Mouse (Mus musculus): Measurements from ENCODE around the gene Ryr2. TPM values are rescaled to one million over a fixed set of nuclear protein-coding genes. Genes with fewer than 3 reads are reported as not detected.

The Ryr2 gene
- polyA plus RNA-seq, 1 experiment from 2014 or later = 4.4 TPM

GRCm38 (mm10) chr13:12114816-12115215 is 8.1 kb upstream of the Ryr2 start:
- Histone ChIP-seq H3K4me1 (no peaks in the 10 kb centered on the region), H3K9ac (no peak overlapping the region), H3K4me2 (no peak overlapping the region), H3K27me3 (replicated peaks) (no peaks in the 10 kb centered on the region), H3K27ac (no peak overlapping the region), H3K4me3 (no peak overlapping the region), H3K36me3 (replicated peaks) (no peaks in the 10 kb centered on the region), H3K9me3 (no peaks in the 10 kb centered on the region)
- ATAC-seq (replicated peaks) = no peak
- WGBS = 65% methylated on average over 1 of the region's 1 CpGs

DNA sequence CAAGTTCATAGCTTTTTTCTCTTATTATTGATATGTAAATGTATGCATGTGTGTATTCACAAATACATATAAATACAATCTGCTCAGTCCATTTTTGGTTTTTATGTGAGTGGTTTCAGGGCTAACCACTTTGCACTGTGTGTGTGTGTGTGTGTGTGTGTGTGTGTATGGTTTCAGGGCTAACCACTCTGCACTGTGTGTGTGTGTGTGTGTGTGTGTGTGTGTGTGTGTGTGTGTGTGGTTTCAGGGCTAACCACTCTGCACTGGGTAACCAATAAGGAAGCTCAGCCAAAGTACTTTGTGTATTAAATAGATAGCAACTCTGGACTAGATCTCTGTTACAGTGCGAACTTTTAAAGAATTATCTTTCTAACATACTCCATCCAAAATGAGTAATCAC is 2.2 kb upstream of the Ryr2 start:
- H3K4me2 ChIP-seq = no peak overlapping the region
- no peaks in the 10 kb centered on the region for H3K9me3 ChIP-seq
- H3K27ac ChIP-seq = no peak overlapping the region
- H3K9ac ChIP-seq = no peak overlapping the region
- H3K36me3 ChIP-seq (replicated peaks) = no peaks in the 10 kb centered on the region
- ATAC-seq (replicated peaks) = no peak
- 88% methylated on average over 1 of the region's 1 CpGs for WGBS
- H3K4me1 ChIP-seq = peaks cover 16% of the 10 kb centered on the region
- no peak overlapping the region for H3K4me3 ChIP-seq
- H3K27me3 ChIP-seq (replicated peaks) = no peaks in the 10 kb centered on the region

- Histone ChIP-seq H3K4me2 (peak overlapping the region; percentile 72), H3K9ac (peak overlapping the region; percentile 64), H3K4me3 (peak overlapping the region; percentile 68), H3K36me3 (replicated peaks) (no peaks in the 10 kb centered on the region), H3K27me3 (replicated peaks) (no peaks in the 10 kb centered on the region), H3K4me1 (peaks cover 23% of the 10 kb centered on the region), H3K9me3 (no peaks in the 10 kb centered on the region), H3K27ac (peak overlapping the region; percentile 76)
- under 1% methylated on average over 67 of the region's 67 CpGs for WGBS
- ATAC-seq (replicated peaks) = peak; percentile 85
Measured at GRCm38 (mm10) chr13:12105830-12106628, 716 bp downstream of the Ryr2 start.

DNA sequence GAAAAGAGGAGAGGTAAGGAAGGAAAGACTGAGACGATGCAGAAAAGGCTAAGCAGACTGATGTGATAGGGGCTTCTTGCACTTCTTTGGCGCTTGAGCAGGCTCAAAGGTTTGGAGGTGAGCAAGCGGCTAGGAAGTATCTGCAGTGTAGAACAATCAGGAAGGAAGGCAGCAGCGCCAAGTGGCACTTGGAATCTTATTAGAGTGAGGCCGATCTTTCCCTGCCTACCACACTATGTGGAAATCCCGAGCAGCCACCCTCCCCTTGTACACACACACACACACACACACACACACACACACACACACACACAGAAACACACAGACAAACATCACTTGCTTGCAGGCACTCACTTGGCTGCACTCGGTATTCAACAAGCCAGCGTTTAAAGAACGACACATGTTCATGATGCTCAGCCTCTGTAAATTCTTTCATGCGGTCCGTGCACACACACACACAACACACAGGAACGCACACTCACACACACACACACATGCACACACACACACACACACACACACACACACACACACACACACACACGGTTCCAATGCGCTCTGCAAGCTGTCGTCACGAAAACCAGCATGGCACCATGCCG is 1.4 kb downstream of the Ryr2 start:
- peak overlapping the region; percentile 72 for H3K4me2 ChIP-seq
- H3K9me3 ChIP-seq = no peaks in the 10 kb centered on the region
- H3K36me3 ChIP-seq (replicated peaks) = no peaks in the 10 kb centered on the region
- no peaks in the 10 kb centered on the region for H3K27me3 ChIP-seq (replicated peaks)
- H3K9ac ChIP-seq = peak overlapping the region; percentile 64
- H3K4me1 ChIP-seq = peaks cover 23% of the 10 kb centered on the region
- peak overlapping the region; percentile 76 for H3K27ac ChIP-seq
- 3% methylated on average over 13 of the region's 17 CpGs for WGBS
- peak; percentile 12 for ATAC-seq (replicated peaks)
- H3K4me3 ChIP-seq = peak overlapping the region; percentile 68

- peaks cover 23% of the 10 kb centered on the region for H3K4me1 ChIP-seq
- ATAC-seq (replicated peaks) = no peak
- no peak overlapping the region for H3K27ac ChIP-seq
- H3K9me3 ChIP-seq = no peaks in the 10 kb centered on the region
- peak overlapping the region; percentile 68 for H3K4me3 ChIP-seq
- 44% methylated on average over 1 of the region's 1 CpGs for WGBS
- H3K27me3 ChIP-seq (replicated peaks) = no peaks in the 10 kb centered on the region
- peak overlapping the region; percentile 72 for H3K4me2 ChIP-seq
- H3K9ac ChIP-seq = no peak overlapping the region
- H3K36me3 ChIP-seq (replicated peaks) = no peaks in the 10 kb centered on the region
Measured at GRCm38 (mm10) chr13:12104318-12104717, 2.4 kb downstream of the Ryr2 start.

DNA sequence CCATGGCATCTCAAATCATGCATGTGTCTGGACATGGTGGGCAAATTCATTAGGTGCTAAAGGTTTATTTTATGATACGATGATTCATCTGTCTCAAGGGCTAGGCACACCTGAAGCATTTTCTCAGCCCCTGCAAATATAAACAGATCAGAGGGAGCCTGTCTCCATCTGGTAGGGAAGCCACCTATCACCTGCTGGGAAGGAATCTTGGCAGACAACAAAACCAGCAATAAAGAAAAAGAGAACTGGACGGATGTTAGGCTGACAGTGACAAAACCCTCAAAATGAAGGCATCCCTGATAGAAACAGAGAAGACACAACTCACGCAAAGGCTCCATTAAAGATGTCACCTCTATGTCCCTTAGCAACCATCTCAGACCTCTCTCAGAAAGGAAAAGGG is 3.7 kb downstream of the Ryr2 start:
- H3K27me3 ChIP-seq (replicated peaks) = no peaks in the 10 kb centered on the region
- ATAC-seq (replicated peaks) = no peak
- H3K4me3 ChIP-seq = no peak overlapping the region
- no peak overlapping the region for H3K4me2 ChIP-seq
- H3K27ac ChIP-seq = no peak overlapping the region
- H3K9me3 ChIP-seq = no peaks in the 10 kb centered on the region
- H3K4me1 ChIP-seq = peaks cover 23% of the 10 kb centered on the region
- 46% methylated on average over 3 of the region's 3 CpGs for WGBS
- no peaks in the 10 kb centered on the region for H3K36me3 ChIP-seq (replicated peaks)
- H3K9ac ChIP-seq = no peak overlapping the region

GRCm38 (mm10) chr13:12099446-12099845 is 7.3 kb downstream of the Ryr2 start:
- Histone ChIP-seq H3K4me1 (peaks cover 10% of the 10 kb centered on the region), H3K27ac (no peak overlapping the region), H3K9ac (no peak overlapping the region), H3K9me3 (no peaks in the 10 kb centered on the region), H3K36me3 (replicated peaks) (no peaks in the 10 kb centered on the region), H3K4me2 (no peak overlapping the region), H3K27me3 (replicated peaks) (no peaks in the 10 kb centered on the region), H3K4me3 (no peak overlapping the region)
- 89% methylated on average over 3 of the region's 3 CpGs for WGBS
- ATAC-seq (replicated peaks) = no peak

GRCm38 (mm10) chr13:12098981-12099380 is 7.8 kb downstream of the Ryr2 start:
- no peak for ATAC-seq (replicated peaks)
- 75% methylated on average over 1 of the region's 1 CpGs for WGBS
- H3K4me2 ChIP-seq = no peak overlapping the region
- H3K36me3 ChIP-seq (replicated peaks) = no peaks in the 10 kb centered on the region
- peaks cover 7% of the 10 kb centered on the region; the same call in 1 of the 2 replicates for H3K4me1 ChIP-seq
- no peak overlapping the region for H3K9ac ChIP-seq
- no peaks in the 10 kb centered on the region for H3K27me3 ChIP-seq (replicated peaks)
- no peak overlapping the region for H3K4me3 ChIP-seq
- no peak overlapping the region for H3K27ac ChIP-seq
- no peaks in the 10 kb centered on the region for H3K9me3 ChIP-seq

- Histone ChIP-seq H3K4me1 (no peaks in the 10 kb centered on the region), H3K9ac (no peak overlapping the region), H3K27me3 (replicated peaks) (no peaks in the 10 kb centered on the region), H3K36me3 (replicated peaks) (no peaks in the 10 kb centered on the region), H3K27ac (no peak overlapping the region), H3K4me3 (no peak overlapping the region), H3K9me3 (no peaks in the 10 kb centered on the region), H3K4me2 (no peak overlapping the region)
- ATAC-seq (replicated peaks) = no peak
- 80% methylated on average over 3 of the region's 3 CpGs for WGBS
Measured at GRCm38 (mm10) chr13:12096382-12096932, 10.3 kb downstream of the Ryr2 start.

DNA sequence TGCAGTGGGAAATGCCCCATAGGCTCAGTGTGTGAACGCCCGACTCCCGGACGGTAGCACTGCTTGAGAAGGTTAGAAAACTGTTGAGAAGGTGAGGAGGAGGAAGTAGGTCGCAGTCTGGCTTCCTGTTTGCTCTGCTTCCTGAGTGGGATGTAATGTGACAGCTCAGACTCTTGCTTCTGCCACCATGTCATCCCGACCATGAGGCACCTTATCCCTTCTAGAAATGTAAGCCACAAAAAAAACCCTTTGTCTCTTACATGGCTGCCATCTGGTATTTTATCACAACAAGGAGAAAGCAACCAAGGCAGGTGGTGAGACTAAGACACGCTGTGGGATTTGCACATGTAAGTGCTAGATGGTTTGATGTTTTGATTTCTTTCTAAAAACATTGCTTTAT is 12.2 kb downstream of the Ryr2 start:
- WGBS = 80% methylated on average over 7 of the region's 7 CpGs
- H3K4me3 ChIP-seq = no peak overlapping the region
- no peak overlapping the region for H3K4me2 ChIP-seq
- H3K4me1 ChIP-seq = no peaks in the 10 kb centered on the region
- H3K27me3 ChIP-seq (replicated peaks) = no peaks in the 10 kb centered on the region
- H3K36me3 ChIP-seq (replicated peaks) = no peaks in the 10 kb centered on the region
- no peak overlapping the region for H3K9ac ChIP-seq
- no peaks in the 10 kb centered on the region for H3K9me3 ChIP-seq
- H3K27ac ChIP-seq = no peak overlapping the region
- ATAC-seq (replicated peaks) = no peak

DNA sequence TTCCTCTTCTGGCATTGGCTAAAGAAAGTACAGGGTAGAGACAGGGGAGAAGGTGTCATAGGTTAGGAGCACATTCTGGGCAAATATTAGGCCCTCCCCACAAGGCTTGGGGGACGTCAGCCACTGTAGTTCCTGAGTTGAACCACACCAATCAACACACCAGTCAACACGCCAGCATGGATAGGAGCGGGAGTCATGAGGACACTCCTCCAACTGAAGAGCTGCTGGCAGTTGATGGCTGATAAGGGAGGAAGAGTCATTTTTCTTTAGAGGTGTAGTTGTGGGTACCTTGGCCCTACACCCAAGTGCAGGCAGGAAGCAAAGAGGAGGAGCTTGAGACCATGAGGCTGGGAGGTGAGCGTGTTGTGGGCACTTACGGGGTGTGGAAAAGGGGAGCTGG is 13.6 kb downstream of the Ryr2 start:
- Histone ChIP-seq H3K27ac (no peak overlapping the region), H3K9me3 (no peaks in the 10 kb centered on the region), H3K9ac (no peak overlapping the region), H3K4me2 (no peak overlapping the region), H3K27me3 (replicated peaks) (no peaks in the 10 kb centered on the region), H3K4me3 (no peak overlapping the region), H3K4me1 (no peaks in the 10 kb centered on the region), H3K36me3 (replicated peaks) (no peaks in the 10 kb centered on the region)
- ATAC-seq (replicated peaks) = no peak
- WGBS = 89% methylated on average over 5 of the region's 5 CpGs

- no peak for ATAC-seq (replicated peaks)
- no peaks in the 10 kb centered on the region for H3K36me3 ChIP-seq (replicated peaks)
- no peaks in the 10 kb centered on the region for H3K27me3 ChIP-seq (replicated peaks)
- H3K27ac ChIP-seq = no peak overlapping the region
- H3K4me3 ChIP-seq = no peak overlapping the region
- H3K4me1 ChIP-seq = no peaks in the 10 kb centered on the region
- no peaks in the 10 kb centered on the region for H3K9me3 ChIP-seq
- H3K9ac ChIP-seq = no peak overlapping the region
- H3K4me2 ChIP-seq = no peak overlapping the region
- WGBS = 94% methylated on average over 11 of the region's 11 CpGs
Measured at GRCm38 (mm10) chr13:12092379-12093107, 14.2 kb downstream of the Ryr2 start.
